Mouse (Mus musculus) ZHBTc4 (cell line): ENCODE data around the gene Ano8.

Experiments used
- DNase-seq: peaks from one replicate; pipeline ENCODE4 v3.0.0-alpha.2; 2011; ENCODE audit warnings: low read depth, low spot score

Ano8 gene

DNA sequence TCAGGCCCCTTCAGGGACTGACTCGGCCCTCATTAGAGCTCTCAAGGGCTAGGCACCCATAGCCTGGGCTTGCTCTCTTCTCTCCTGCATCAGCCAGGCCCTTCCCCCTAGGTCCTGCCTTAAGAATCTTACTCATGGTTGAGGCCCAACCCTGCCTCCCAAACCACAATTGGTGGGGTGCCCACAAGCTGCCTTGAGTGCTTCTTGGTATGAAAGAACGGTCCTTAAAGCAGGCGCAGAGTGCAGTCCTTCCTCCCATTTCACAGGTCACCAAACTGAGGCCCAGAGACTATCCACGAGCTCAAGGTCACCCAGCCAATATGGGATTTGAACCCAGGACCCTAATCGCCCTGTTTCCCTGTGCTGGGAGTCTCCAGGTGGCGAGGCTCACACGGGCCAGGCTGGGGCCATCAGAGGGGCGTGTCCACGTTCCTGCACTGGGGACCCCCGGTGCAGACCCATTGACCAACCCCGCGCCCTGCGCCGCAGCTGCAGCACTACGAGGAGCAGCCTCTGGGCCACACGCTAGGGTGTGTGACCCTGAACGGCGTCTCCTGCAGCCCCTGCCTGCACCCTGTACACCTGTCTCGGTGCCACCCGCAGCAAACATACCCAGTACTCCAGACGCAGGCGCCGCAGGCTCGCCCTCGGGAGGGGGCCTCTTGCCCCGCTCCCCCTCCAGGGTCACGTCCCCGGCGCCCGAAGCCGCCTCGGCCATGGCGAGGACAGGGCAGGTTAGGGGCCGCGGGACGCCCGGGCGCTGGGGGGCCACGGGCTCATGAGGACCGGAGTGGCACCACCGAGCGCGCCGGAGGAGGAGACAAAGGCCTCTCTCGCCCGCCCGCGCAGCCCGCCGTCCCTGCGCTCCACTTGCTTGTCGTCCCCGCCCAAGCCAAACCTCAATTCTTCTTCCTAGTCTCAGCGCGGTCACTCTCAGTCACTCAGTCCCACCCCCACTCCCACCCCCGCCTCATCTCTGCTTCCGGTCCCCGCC lies at the start of gene Ano8:
Ano8 (minus strand) TSS at position 822 of the 994 bp plus-strand sequence.
- peak; percentile 93 for DNase-seq

DNA sequence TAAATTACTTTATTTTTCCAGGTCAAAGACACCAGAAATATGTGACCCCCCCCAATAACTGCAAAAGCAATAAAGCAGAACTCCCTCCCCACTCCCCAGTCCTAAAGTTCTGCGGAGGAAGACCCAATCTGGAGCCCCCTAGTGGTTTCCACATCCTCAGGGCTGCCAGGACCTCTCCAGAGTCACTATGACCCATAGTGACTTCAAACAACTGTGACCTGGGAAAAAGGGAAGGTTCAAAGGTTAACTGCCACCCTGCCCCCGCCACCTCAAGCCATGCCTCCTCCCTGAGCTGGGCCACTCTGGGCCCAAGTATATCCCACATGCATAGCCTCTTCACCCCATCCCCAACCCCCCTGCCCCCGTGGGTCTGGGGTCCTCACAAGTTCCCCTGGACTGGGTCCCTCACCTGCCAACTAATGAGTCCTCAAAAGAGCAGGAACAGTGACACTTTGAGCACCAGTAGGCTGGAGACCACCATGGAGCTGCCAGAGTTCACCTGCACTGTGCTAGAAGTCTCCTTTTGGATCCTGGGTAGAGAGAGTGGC lies 48.6 kb upstream of the Ano8 start:
- no peak for DNase-seq

DNA sequence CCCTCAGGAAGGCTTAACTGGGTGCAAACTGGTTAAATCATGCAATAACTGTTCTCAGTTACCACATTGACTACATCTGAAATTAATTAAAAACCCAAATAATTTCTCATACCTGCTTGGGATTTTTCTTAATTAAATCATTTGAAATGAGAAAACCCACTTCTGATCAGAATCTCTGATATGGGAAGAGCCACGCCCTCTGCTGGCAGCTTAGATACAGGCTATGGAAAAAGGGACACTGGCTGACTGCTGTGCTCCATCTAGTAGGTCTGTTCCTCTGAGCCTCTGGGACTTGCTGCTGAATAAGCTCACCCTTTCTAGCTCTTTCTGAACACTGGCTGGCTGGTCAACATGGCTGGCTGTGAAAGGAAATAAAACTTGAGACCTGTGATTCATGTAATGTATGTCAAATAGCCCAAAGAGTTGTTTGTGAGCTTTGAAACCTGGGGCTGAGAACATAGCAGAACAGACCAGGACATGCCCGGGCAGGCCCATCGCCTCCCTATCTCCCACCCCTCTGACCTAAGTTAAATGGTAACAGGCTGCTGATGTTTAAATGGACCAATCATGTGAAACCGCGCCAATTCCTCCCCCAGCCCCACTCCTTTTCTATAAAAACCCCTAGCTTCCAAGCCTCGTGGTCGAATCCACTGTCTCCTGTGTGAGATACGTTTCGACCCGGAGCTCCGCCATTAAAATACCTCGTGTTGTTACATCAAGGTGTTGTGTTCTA lies 45.1 kb upstream of the Ano8 start:
- peak; percentile 88 for DNase-seq

DNA sequence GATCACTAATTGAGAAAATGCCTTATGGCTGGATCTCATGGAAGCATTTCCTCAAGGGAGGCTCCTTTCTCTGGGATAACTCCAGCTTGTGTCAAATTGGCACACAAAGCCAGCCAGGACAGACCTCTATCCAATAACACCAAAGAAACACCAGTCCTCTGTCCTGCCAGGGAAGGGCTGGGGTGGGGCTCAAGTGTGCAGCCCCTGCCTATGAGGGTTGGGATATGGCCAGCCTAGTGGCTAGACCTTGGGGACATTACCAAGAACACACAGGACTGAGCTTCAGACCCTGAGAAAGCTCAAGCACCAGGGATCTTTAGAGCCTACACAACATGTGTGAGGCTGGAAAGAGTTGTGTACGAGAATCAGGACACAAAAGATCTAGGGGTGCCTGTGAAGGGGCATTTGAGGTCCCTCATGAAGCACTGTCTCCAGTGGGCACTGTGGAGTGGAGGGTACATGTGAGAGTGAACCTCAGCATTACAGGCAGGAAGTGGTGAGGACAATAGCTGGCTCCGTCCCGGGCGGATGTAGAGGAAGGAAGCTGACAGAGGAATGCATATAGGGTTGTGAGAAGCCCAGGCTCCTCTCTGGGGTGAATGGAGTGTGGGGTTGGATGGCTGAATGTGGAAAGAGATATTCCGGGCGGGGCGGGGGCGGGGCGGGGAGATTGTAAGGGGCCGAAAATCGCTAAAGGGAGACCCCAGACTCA lies 42.8 kb upstream of the Ano8 start:
- no peak for DNase-seq

DNA sequence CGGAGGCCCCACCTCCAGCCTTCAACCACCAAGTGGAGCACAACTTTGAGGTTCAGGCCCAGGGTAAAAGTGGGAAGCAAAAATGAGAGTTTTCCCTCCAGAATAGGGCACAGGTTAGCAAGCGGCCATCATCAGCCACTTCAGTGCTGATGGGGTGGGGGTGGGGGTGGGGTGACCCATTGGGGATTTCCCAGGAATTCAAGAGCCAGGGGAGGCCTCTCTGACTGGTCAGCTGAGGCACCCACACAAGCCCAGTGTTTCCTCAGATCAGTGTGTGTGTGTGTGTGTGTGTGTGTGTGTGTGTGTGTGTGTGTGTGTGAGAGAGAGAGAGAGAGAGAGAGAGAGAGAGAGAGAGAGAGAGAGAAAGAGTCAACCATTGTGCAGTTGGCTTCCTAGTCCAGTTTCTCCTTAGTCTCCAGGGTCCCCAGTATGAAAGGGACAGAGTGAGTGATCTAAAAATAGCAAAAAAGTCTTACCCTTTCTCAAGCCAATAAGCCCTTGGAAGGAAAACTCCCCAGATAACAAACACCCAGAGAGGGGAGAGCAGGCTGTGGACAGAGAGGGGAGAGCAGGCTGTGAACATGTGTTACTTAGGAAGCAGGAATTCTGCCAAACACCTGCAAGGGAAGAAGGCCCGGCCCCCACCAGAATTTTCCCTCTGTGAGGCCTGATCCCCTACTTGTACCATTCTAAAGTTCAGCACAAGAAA lies 41.6 kb upstream of the Ano8 start:
- DNase-seq = no peak

DNA sequence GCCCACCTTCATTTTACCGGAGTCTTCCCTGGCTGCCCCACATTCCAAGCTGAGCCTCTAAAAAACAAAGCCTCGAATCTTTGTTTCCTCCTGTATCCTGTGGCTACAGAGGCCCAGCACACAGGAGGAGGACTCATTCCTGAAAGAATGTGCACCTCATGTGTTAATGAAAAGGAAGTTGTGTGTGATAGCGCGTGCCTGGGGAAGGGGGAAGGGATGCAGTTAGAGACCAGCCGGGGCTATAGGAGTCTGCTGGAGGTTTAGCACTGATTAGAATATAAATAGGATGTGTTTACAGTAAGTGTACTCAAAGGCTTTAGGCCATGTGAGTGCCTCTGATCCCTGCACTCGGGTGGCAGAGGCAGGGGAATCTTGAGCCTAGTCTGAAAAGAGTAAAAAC lies 40.5 kb upstream of the Ano8 start:
- peak; percentile 94 for DNase-seq

DNA sequence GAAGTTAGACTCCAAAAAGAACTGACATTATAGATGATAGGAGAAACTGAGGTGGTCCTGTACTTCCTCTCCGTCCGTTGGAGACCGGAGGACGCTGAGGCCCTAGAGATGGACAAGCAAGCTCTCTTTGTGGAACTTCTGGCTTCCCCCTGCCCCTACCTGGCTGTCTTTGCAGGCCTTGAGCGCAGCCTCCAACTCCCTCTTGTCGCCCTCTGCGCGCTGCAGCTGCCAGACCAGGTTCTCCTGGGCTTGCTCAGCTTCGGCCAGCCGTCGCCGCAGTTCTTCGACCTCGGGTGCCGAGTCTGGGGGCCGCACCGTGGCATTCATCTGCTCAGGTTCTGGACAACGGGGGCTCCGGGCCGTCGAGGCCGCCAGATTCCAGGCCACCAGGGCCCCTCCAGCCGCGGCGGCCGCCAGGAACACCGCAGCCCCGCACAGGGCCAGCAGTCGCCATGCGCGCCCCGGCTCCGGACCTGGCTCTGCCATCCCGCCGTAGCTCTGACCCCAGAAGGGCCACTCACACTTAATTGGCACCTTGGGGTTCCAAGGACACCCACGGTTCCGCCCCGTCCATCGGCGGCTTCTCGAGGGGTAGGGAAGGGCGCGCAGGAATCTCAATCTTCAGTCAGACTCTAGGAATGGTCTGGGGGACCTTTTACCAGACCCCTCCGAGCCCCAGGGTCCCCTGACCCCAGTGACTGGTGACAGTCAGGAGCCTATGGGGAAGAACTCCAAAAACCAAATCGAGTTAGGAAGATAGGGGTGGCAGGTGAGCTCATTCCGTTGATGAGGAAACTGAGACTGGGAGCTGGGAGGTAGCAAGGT lies 39.7 kb upstream of the Ano8 start, which contains the start of gene Ccdc194:
Ccdc194 (minus strand) TSS at position 486 of the 825 bp plus-strand sequence.
- DNase-seq = no peak

DNA sequence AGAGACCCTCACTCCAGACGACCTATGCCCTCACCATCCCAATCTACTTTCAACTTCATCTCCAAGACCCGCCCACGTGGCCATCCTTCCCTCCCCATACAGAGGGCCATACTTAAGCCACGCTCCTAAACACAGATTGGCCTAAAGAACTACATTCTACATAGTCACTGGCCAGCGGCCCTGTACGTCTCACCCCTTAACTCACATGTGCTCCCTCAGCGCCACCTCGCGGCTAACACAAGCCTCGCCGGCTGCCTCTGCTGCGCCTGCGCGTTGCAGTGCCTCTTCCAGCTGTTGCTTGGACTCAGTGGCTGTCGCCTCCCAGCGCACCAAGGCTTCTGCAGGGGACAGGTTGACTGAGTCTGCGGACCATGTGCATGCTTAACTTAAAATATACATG lies 35.9 kb upstream of the Ano8 start:
- DNase-seq = peak; percentile 98

DNA sequence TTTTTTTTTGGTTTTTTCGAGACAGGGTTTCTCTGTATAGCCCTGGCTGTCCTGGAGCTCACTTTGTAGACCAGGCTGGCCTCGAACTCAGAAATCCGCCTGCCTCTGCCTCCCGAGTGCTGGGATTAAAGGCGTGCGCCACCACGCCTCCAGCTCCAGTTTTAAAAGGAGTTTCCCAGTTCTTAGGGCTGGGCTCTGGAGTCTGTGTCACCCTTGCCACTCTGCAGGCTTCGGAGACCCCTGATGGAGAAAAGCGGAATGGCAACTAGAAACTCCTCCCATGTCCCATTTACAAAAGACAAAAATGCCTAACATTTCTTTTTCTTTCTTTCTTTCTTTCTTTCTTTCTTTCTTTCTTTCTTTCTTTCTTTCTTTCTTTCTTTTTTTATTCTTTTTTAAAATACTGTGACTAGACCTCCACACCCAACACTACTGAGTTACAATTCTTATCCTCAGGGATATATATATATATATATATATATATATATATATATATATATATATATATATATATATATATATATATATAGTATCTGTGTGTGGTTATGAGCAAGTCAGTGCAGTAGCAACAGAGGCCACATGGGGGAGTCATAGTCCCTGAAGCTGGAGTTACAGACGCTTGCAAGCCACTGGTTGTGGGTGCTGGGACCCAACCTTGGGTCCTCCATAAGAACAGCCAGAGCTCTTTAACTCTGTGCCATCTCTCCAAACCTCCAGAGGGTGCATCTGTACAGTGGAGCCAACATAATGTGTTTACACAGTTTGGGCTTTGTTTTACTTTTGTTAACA lies 33.5 kb upstream of the Ano8 start:
- peak; percentile 81 for DNase-seq

DNA sequence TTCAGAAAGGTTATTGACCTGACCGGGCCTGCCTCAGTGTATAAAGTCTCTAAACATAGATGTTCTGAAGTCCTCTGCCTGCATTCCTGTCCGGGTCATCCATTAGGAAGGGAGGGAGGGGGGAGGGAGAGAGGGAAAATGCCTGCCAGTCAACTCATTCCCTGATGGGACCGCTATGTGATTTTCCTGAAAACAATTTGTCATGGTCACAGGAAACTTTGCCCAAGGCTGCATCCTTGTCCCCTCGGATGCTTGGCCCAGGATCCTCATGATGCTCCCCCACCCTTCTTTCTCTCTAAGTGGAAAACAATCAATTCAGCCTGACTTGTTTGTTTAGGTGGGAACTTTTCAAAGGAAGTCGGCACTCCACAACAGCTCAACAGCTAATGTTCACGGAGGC lies 31.0 kb upstream of the Ano8 start:
- DNase-seq = no peak

DNA sequence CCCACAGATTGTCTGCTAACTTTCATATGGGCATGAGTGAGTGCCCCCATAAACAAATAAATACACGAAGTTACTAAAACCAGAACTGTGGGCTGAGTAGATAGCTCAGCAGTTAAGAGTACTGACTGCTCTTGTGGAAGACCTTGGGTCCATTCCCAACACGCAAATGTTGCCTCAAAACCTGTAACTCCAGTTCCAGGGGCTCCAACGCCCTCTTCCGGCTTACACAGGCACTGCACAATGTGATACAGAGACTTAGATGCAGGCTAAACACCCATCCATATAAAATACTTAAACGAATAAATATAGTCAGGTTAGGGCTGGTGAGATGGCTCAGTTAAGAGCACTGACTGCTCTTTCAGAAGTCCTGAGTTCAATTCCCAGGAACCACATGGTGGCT lies 29.3 kb upstream of the Ano8 start:
- peak; percentile 59 for DNase-seq

DNA sequence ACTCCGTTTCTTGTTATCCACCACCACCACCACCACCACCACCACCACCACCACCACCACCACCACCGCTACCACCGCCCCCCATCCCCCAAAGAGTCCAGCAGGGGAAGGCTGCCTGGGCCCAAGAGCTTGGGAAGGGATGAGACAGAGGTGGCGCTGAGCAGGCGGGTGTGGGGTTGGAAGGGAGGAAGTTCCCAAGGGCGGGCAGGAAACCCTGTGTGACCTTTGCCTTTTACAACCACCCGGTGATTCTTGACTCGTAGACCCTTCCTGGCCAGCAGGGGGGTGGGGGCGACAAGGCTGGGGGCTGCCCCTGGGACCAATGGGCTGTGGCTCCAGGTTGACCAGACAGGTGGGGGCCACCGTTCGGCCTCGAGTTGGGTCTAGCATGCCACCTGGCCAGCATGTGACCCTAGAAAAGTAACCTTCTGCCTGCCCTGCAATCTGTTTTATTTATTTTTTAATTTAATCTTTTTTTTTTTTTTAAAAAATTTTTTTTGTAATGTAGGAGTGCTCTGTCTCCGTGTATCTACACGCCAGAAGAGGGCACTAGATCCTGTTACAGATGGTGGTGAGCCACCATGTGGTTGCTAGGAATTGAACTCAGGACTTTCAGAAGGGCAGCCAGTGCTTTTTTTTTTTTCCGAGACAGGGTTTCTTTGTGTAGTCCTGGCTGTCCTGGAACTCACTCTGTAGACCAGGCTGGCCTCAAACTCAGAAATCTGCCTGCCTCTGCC lies 27.4 kb upstream of the Ano8 start:
- DNase-seq = no peak

DNA sequence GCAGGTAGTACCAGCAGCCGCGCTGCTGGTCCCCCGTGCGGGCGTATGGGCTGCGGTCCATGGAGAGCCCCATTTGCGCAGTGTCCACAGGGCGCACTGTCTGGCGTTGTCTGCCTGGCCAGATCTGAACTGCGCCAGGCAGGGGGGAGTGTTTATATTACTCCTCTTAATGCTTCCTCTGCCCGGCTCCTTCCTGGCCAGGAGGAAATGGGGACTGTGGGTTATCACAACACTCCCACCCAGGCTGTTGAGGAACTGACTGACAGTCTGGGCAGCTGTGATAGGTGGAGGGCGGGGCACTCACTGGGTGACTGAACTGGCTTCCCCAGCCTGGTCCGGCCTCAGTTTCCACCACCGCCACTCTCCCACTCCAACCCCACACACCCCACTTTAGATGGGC lies 25.9 kb upstream of the Ano8 start, which contains the start of gene Plvap:
Plvap (minus strand) TSS at position 109 of the 400 bp plus-strand sequence.
- DNase-seq = peak; percentile 37

DNA sequence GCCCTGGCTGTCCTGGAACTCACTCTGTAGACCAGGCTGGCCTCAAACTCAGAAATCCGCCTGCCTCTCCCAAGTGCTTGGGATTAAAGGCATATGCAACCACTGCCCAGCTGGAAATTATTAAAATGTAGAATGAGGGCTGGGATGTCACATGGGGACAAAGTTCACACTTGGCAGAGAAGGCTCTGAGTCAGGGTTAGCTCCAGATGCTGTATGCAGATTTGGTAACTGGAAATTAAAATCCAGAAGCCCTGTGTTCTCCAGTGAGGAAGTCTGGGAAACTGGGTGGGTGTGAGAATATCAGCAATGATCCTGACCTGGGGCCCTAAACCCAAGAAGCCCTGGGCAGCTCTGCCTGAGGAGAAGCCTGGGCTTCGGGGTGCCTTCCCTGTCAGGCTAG lies 23.6 kb upstream of the Ano8 start:
- no peak for DNase-seq

DNA sequence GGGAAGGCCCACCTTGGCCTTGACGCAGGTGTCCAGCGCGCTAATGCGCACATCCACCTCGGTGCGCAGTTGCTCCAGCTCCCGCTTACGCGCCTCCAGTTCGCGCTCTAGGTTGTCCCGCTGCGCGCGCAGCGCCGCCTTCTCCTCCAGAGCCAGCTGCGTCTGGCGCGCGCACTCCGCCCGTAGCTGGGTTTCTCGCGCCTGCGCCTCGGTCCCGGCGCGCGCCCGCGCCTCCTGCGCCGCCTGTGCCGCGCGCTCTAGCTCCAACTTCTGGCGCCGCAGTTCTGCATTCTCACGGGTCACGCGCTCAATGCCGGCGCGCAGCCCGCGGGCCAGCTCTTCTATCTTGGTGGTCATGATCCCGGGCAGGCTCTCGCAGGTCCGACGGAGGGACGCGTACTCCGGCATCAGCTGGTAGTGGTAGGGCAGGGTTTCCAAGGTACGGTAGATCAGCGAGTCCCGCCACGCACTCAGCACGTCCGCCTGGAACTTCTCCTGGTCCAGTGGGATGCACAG lies 21.9 kb upstream of the Ano8 start:
- DNase-seq = peak; percentile 98

DNA sequence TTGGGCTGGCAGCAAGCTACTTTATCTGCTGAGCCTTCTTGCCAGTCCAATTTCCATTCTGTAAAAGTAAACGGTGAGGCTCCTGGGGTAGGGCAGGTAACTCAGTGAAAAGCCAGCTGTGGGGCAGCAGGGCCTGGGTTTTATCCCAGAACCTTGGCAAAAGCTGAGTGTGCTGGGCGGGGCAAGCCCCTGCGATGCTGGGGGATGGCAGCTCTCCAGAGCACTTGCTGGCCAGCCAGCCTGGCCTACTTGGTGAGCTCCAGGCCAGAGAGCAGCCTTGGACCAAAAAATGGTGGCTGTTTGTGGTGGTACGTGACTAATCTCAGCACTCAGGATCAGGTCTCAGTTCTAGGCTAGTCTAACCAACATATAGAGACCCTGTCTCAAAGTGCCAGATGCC lies 20.2 kb upstream of the Ano8 start:
- DNase-seq = no peak

DNA sequence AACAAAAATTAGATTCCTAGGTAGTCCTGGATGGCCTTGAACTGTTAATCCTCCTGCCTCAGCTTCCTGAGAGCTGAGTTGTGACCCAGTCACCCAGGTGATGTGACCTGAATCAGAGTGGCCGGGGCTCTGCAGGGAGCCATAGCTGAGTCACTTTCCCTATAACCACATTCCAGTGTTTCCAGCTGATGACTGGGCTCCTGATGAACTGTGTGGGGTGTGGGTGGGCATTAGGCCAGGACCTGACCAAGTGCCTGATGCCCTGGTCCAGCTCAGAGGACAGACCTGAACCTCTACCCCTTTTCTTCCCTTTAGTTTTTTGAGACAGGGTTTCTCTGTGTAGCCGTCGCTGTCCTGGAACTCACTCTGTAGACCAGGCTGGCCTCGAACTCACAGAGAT lies 19.6 kb upstream of the Ano8 start:
- DNase-seq = no peak

DNA sequence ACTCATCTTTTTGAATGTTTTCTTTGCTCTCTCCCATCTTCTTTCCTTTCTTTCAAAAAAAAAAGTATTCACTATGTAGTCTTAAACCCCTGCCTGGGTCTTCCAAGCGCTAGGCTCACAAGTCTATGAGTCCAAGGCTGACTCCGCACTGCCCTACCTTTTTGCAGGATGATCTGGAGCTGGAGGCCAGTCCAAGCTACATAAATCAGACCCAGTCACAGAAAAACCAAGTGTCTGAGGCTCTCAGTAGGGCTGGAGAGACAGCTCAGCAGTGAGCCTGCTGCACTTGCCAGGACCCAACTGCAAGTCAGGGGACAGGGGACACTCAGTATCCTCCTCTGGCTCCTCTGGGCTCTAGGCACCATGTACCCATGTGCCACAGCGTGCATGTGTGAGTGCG lies 18.6 kb upstream of the Ano8 start:
- DNase-seq = no peak
